Mouse (Mus musculus): ENCODE data around the gene Atad3a.

DNA sequence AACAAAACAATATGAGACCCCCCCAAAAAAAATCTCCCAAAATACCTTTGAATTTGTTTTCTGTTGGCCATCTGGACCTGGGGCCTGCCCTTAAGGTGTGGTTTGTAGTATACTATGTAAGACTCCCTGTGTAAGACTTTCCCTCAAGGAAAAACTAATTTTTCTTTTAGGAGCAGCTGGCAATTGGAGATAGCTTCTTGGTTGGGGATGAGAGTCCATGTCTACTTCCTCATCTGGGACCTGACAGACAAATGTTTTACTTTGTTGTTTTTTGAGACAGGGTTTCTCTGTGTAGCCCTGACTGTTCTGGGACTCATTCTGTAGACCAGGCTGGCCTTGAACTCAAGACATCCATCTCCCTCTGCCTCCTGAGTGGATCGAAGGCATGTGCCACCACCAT lies 41.2 kb upstream of the Atad3a start:
- no peak for TF ChIP-seq HCFC1 (IDR thresholded peaks at IDR 0.05; ENCODE audit: borderline replicate concordance, insufficient read depth, low read length)
- no peak for TF ChIP-seq ZNF384 (IDR thresholded peaks at IDR 0.05; ENCODE audit: low read depth, low read length)
- no peak for TF ChIP-seq MAFK (IDR thresholded peaks at IDR 0.05; ENCODE audit: insufficient read depth, low read depth, low read length)
